Mouse (Mus musculus): ENCODE results near the gene Gm3238.
A peak's percentile ranks its signal among the peaks of the same experiment; 100 is the strongest.
"Not testable (repeated sequence)": the region's sequence is repeated elsewhere in the genome, so short reads cannot be mapped to it uniquely, and the experiment has no call there.

Gm3238 gene

GRCm38 (mm10) chr10:77771225-77771624 is at the start of gene Gm3238:
Gm3238 (minus strand) TSS chr10:77771325.
- DNase-seq: not testable (repeated sequence)

- DNase-seq: no peak
These were observed 48.1 kb upstream of the Gm3238 start for GRCm38 (mm10) chr10:77819203-77819602.

- DNase-seq: no peak
These were observed 47.4 kb upstream of the Gm3238 start for GRCm38 (mm10) chr10:77818523-77818922.

GRCm38 (mm10) chr10:77815514-77815913 is 44.4 kb upstream of the Gm3238 start:
- no peak for DNase-seq

DNA sequence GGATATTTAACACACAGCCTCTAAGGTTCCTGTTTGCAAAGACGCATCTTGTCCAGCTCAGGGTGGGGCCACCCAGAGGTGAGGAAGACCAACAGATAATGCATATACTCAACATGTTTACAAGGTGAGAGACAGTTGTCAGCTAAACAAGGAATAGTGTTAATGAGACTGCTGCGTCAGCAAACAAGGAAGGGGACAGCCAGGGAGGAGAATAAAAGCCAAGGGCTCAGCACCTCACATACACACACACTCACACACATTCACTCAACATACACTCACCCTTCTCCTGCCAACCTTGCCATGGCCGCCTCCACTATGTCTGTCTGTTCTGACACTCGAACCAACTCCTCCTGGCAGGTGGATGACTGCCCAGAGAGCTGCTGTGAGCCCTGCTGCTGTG is 43.3 kb upstream of the Gm3238 start, which contains the start of gene Gm2696:
Gene Gm2696, plus strand, starts transcription at position 301 of the 400 bp plus-strand sequence.
- no peak for DNase-seq

DNA sequence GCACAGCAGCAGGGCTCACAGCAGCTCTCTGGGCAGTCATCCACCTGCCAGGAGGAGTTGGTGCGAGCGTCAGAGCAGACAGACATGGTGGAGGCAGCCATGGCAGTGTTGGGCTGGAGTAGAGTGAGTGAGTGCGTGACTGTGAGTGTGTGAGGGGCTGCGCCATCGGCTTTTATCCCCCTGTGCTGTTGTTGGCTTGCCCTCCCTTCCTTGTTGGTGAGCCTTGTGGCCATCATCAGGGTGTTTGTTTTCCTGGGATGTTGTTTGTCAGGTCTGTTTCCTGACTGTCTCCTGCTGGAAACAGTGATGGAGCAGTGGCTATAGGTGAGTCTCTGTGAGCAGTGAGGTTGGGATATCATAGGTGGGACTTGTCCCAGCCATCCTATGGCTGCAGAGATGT is 40.6 kb upstream of the Gm3238 start, which contains the start of gene Gm9507:
Gene Gm9507, minus strand, starts transcription at position 101 of the 400 bp plus-strand sequence.
- DNase-seq: no peak

GRCm38 (mm10) chr10:77804095-77804494 is 33.0 kb upstream of the Gm3238 start:
- DNase-seq: no peak

GRCm38 (mm10) chr10:77798921-77799508 is 27.9 kb upstream of the Gm3238 start, which contains the start of gene Gm19668:
Gm19668 (minus strand) TSS chr10:77799133.
- no peak for DNase-seq

DNA sequence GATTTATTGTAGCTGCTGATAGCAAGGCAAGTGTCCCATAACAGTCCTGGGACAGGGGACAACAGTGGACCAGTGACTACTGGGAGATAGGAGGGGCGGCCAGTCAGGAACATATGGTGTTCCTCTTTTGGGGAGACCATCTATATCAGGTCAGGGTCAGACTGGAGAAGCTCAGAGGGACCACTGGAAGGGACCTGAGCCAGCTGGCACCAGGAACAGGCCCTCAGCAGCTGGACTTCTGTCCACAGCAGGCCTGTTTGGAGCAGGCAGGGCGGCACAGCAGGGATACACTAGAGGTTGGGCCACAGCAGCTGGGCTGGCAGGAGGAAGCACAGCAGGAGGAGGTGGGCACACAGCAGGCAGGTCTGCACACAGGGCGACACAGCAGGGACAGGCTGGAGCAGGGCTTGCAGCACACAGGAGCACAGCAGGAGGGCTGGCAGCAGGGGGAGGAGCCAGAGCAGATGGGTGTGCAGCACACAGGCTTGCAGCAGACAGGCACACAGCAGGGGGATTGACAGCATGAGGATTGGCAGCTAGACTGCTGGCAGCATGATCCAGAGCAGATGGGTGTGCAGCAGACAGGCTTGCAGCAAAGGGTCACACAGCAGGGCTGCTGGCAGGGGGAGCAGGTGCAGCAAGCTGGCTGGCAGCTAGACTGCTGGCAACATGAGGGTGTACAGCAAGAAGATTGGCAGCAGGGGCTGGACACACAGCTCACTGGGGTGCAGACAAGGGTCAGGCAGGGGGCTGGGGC is 27.2 kb upstream of the Gm3238 start:
- DNase-seq: not testable (repeated sequence)

- DNase-seq: no peak
These were observed 26.6 kb upstream of the Gm3238 start for GRCm38 (mm10) chr10:77797677-77798076.

- DNase-seq: no peak
These were observed 23.9 kb upstream of the Gm3238 start, which contains the start of gene Gm9639 for GRCm38 (mm10) chr10:77794976-77795375. Gm9639 (minus strand) TSS chr10:77795076.

DNA sequence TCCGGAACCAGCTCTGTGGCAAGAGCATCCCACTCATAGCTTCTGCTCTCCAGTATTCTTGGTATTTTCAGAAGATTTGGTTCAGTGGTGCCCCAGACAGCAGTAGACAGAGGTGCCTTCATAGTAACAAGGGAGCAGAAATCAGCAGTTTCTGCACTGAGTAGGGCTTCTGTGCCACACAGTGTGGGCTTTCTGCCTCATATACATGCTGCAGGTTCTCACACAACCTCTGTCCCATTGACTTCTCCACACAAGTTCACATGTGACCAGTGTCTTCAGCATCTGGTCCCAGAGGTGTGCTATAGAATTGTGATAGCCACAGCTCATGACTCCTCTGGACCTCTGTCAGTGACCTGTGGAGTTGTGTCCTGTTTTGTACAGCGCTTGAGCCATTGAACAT is 17.5 kb upstream of the Gm3238 start:
- no peak for DNase-seq

DNA sequence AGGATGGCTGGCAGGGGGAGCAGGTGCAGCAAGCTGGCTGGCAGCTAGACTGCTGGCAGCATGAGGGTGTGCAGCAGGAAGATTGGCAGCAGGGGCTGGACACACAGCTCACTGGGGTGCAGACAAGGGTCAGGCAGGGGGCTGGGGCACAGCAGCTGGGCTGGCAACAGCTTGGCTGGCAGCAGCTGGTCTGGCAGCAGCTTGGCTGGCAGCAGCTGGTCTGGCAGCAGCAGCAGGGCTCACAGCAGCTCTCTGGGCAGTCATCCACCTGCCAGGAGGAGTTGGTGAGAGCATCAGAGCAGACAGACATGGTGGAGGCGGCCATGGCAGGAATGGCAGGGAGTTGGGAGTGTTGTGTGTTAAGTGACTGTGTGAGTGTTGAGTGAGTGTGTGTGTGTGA is 16.8 kb upstream of the Gm3238 start, which contains the start of gene Gm7137:
Gene Gm7137, minus strand, starts transcription at position 325 of the 400 bp plus-strand sequence.
- DNase-seq: peak; percentile 4

DNA sequence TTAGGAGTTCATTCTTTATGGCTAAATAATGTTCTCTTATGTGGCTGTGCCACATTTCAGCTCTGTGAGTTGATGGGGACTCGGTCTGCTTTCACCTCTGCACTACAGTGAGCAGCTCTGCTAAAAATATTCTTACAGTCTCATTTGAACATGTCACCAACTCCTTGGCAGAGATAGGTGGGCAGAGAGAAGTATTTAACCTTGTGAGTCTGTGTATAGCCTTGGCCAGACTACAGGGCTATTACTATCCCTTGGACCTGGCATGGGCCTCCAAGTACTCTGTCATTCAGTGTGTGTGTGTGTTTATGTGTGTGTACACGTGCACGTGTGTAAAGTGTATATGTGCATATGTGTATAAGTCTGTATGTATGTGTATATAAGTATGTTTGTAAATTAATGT is 12.3 kb upstream of the Gm3238 start:
- DNase-seq: not testable (repeated sequence)

GRCm38 (mm10) chr10:77782442-77782841 is 11.3 kb upstream of the Gm3238 start, which contains the start of gene Gm3250:
Gm3250 (minus strand) TSS chr10:77782542.
- not testable (repeated sequence) for DNase-seq

DNA sequence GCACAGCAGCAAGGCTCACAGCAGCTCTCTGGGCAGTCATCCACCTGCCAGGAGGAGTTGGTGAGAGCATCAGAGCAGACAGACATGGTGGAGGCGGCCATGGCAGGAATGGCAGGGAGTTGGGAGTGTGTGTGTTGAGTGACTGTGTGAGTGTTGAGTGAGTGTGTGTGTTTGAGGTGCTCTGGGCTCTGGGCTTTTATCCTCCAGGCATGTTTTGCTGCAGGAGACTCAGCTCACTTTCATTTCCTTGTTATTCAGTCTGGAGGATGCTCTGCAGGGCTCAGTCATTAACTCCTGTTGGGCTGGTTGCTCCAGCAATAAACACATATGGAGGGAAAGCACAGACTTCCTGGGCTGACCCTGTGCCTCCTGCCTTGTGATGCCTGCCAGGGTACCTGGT is 5.7 kb upstream of the Gm3238 start, which contains the start of gene Gm7138:
Gene Gm7138, minus strand, starts transcription at position 101 of the 400 bp plus-strand sequence.
- DNase-seq: not testable (repeated sequence)

DNA sequence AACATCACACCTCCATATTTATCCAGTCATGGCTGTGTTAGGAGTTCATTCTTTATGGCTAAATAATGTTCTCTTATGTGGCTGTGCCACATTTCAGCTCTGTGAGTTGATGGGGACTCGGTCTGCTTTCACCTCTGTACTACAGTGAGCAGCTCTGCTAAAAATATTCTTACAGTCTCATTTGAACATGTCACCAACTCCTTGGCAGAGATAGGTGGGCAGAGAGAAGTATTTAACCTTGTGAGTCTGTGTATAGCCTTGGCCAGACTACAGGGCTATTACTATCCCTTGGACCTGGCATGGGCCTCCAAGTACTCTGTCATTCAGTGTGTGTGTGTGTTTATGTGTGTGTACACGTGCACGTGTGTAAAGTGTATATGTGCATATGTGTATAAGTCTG is 1.0 kb upstream of the Gm3238 start:
- DNase-seq: not testable (repeated sequence)

DNA sequence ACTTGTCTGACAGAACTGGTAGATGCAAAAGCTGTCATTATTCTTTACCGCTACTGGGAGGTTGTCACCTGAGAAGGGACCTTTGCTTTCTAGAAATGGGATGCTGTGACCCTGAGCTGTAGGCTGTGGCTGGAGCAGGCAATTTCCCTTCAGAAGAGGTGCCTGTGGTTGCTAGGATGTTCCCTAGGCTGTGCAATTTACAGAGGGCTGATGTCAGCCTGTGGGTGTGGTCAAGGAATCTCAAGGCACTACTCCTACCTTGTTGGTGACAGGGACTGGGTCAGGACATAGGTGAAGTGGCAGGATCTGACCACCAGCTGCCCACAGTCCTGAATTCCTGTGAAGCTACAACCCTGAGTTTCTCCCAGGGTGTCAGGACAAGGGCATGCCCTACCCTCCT is 1.4 kb downstream of the Gm3238 start:
- DNase-seq: no peak

GRCm38 (mm10) chr10:77759582-77759981 is 11.5 kb downstream of the Gm3238 start, which contains the start of gene Gm3233:
Gm3233 (minus strand) TSS chr10:77759682.
- DNase-seq: not testable (repeated sequence)

GRCm38 (mm10) chr10:77753448-77753847 is 17.7 kb downstream of the Gm3238 start:
- no peak for DNase-seq

GRCm38 (mm10) chr10:77752312-77752711 is 18.8 kb downstream of the Gm3238 start:
- not testable (repeated sequence) for DNase-seq

DNA sequence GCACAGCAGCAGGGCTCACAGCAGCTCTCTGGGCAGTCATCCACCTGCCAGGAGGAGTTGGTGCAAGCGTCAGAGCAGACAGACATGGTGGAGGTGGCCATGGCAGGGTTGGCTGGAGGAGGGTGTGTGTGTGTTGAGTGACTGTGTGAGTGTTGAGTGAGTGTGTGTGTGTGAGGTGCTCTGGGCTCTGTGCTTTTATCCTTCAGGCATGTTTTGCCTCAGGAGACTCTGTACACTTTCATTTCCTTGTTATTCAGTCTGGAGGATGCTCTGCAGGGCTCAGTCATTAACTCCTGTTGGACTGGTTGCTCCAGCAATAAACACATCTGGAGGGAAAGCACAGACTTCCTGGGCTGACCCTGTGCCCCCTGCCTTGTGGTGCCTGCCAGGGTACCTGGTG is 19.9 kb downstream of the Gm3238 start, which contains the start of gene Gm9736:
Gene Gm9736, minus strand, starts transcription at position 101 of the 400 bp plus-strand sequence.
- DNase-seq: not testable (repeated sequence)

DNA sequence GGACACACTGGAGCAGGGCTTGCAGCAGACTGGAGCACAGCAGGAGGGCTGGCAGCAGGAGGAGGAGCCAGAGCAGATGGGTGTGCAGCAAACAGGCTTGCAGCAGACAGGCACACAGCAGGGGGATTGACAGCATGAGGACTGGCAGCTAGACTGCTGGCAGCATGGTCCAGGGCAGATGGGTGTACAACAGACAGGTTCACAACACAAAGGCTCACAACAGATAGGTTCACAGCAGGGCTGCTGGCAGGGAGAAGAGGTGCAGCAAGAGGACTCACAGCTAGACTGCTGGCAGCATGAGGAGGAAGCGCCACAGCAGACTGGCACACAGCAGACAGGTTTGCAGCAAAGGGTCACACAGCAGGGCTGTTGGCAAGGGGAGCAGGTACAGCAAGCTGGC is 20.4 kb downstream of the Gm3238 start:
- not testable (repeated sequence) for DNase-seq
